Mouse (Mus musculus): ENCODE data around the gene Cep72.
"Not testable (repeated sequence)": the region's sequence is repeated elsewhere in the genome, so short reads cannot be mapped to it uniquely, and the experiment has no call there.

Gene Cep72

GRCm38 (mm10) chr13:74061613-74062377 lies at the start of gene Cep72:
TSS of gene Cep72 (minus strand) at chr13:74062299.
- DNase-seq = peak; percentile 96

- DNase-seq = no peak
Observed at GRCm38 (mm10) chr13:74107410-74107809, 45.3 kb upstream of the Cep72 start.

- DNase-seq = no peak
Observed at GRCm38 (mm10) chr13:74104417-74104816, 42.3 kb upstream of the Cep72 start.

- no peak for DNase-seq
Observed at GRCm38 (mm10) chr13:74102831-74103582, 40.9 kb upstream of the Cep72 start.

DNA sequence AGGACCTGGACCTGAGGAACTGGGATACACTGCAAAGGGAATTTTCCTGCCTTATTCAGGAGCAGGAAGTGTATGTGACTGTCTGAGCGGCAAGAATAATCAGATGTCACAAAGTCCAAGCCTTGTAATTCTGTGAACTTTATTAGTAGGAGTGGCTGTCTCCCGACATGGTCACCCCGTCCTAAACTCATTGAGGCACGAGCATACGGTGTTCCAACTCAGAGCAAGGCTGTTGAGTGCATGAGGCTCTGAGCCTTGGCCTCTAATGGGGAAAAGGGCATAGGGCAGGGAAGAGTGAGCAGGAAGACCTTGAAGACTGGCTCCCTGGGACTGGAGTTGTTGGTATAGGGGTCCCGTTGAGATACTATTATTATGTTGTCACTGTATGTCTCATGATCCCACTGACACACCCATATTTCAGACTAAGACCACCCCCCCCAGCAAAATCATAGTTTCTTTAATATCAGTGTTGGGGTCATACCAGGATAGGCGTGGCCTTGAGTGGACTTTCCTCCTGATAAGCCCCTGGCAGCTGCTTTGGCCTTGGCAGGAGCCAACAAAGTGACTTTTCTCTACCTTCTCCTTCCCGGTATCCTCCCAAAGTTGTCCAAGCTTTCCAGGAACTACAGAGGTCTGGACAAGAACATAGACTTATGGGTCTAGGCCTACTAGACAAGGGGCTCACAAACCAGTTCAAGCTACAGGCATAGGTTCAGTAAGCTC lies 40.2 kb upstream of the Cep72 start:
- DNase-seq = no peak

DNA sequence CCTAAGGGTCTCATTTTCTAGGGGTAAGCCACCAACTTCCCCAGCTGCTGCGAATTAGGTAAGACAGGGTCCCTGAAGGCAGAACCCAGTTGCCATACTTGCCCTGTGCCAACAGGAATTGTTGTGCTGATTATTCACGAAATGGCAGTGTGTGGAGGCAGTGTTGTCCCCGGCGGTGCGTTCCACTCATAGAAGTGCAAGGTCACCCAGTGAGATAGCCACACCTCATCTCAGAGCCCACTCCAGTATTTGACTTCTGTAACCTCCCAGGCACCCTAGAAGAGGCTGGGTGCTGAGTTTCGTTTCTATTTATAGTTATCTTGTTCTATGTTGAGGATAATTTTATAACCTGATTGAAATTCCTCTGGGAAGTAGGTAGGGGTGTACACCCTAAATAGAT lies 36.8 kb upstream of the Cep72 start:
- no peak for DNase-seq

GRCm38 (mm10) chr13:74096715-74097363 lies 34.7 kb upstream of the Cep72 start:
- peak; percentile 83 for DNase-seq

GRCm38 (mm10) chr13:74095936-74096335 lies 33.8 kb upstream of the Cep72 start:
- no peak for DNase-seq

- no peak for DNase-seq
Observed at GRCm38 (mm10) chr13:74090265-74090664, 28.2 kb upstream of the Cep72 start.

- no peak for DNase-seq
Observed at GRCm38 (mm10) chr13:74073369-74073768, 11.3 kb upstream of the Cep72 start.

GRCm38 (mm10) chr13:74071714-74072113 lies 9.6 kb upstream of the Cep72 start:
- no peak for DNase-seq

DNA sequence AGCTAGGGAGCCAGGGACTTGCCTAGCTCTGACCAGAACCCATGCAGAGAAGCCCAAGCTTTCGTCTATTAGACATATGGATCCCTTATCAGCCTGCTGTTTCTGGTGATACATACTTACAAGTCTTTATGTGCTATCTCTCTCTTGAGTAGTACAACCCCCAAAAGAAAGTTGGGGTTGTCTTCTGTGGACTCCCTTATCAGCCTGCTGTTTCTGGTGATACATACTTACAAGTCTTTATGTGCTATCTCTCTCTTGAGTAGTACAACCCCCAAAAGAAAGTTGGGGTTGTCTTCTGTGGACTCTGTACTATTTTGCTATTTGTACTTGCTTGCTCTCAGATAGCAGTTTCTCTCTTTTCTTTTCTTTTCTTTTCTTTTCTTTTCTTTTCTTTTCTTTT lies 9.1 kb upstream of the Cep72 start:
- DNase-seq = not testable (repeated sequence)

DNA sequence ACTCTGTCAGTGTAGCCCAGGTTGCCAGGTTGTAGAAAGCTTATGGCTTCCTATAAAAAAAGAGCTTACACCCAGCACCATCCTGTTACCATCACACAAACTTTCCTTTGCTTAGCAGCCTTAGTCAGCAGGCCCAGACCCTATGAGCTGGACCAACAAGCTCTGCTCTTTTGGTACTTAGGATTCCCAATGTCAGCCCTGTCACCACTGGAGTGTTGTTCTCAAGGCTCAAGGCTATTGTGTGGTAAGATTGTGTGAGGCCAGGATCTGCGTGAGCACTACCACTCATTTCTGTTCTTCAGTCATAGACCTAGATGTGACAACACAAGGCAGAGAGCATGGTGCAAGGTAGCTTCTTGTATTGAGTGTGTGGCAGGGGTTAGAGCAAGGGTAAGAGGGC lies 4.5 kb upstream of the Cep72 start:
- DNase-seq = no peak

GRCm38 (mm10) chr13:74063340-74064050 lies 1.4 kb upstream of the Cep72 start:
- DNase-seq = no peak

DNA sequence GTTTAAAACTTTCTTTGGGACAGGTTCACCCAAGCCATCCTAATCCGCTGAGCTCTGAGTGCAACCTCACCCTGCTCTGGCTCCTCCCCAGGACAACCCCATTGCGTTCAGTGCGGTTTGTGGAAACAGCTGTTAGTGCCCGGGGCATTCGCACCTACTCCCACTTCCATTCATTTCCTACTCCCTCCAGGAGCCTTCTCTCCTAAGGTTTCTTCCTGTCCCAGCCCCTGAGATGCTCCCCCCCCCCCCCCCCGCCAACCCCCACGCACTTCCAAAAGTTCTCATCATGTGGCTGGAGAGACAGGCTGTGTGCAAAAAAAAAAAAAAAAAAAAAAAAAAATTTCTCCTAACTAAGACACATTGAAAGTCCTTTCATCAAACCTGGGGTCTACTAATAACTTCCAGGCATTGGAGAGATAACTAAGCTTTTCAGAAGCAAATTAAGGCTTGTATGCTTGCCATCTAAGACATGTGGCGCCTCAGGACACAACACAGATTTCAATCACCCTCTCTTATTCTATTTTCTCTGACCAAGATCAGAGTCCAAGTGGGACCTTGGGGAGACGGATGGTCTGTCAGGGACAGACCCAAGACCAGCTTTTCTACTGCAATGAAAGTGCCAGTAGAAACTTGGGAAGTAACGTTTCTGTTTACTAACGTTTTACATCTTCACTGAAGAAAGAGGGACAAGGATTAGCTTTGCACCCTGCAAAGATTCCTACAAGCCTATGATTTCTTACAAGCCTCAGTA lies 454 bp upstream of the Cep72 start:
- DNase-seq = no peak

GRCm38 (mm10) chr13:74058081-74058480 lies 4.0 kb downstream of the Cep72 start:
- DNase-seq = no peak

- DNase-seq = no peak
Observed at GRCm38 (mm10) chr13:74056194-74056593, 5.9 kb downstream of the Cep72 start.

DNA sequence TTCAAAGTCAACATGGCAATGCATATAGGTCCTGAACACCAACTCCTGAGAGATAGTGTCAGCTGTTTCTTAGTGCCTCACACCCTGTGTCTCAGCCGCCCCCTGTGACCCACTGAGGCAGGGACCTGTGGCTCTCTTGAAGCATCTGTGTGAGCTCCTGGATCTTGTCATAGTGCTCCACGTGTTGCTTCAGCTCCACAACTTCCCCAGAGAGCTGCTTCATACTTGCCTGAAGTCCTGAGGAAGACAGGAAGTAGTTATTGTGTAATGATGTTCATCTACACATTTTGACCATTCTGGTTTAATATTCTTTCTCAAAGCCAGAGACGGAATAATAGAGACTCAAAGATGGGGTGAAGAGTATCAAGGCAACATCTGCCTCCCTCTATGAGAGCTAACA lies 22.2 kb downstream of the Cep72 start:
- no peak for DNase-seq

- DNase-seq = no peak
Observed at GRCm38 (mm10) chr13:74035776-74036175, 26.3 kb downstream of the Cep72 start.

DNA sequence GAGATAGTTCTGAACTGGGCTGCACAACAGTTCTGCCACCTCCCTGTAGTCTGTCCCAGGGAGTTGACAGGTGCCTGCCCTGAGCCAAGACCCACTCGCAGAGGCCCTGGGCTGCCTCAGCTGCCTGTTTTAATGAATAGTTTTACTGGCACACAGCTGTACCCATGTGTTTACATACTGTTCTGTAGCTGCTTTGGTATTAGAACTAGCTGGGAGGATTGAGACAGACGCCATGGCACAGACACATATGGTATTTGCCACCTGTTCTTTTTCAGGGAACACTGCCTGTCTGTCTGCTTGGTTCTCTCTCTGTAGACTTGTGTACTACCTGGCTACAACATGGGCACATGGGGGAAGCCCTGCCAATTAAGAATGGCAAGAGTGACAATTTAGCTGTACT lies 27.3 kb downstream of the Cep72 start:
- DNase-seq = no peak

DNA sequence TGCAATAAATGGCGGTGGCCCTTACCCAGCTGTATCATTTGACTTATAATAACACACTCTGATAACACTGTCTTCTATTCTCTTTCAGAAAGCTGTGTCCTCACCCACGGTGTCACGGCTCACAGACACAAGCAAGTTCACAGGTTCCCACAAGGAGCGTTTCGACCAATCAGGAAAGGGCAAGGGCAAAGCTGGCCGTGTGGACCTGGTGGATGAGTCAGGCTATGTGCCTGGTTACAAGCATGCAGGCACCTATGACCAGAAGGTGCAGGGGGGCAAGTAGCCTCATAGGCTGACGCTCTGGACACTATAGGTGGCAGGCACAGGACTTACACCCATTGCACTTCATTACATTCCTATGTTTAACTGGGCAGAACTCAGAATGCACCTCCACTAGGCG lies 31.0 kb downstream of the Cep72 start:
- DNase-seq = no peak

DNA sequence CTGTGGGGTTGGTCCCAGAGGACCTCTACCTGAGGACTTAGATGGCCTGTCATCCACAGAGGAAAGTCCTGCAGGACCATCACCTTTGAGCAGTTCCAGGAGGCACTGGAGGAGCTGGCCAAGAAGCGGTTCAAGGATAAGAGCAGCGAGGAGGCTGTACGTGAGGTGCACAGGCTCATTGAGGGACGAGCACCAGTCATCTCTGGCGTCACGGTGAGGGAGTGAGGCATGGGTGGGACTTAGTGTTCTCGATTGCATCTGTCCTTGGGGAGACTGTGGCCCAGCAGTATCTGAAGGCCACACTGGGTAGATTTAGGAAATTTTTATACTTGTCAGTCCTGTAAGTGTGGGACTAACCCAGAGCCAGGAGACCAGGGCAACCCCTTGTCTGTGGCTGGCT lies 31.4 kb downstream of the Cep72 start:
- no peak for DNase-seq

Measured in kidney, postnatal 10 days (tissue).